Mouse (Mus musculus): ENCODE measurements around the gene Rflnb. TPM values are rescaled to one million over a fixed set of nuclear protein-coding genes. Genes with fewer than 3 reads are reported as not detected.
A peak's percentile ranks its signal among the peaks of the same experiment; 100 is the strongest.

Gene Rflnb
- 10 to 100 TPM; 61.0 to 75.2 TPM for total RNA-seq (2021)
- long read RNA-seq, experiment 1, transcript Rflnb-201 (3 exons, 3,512 nt) = major isoform, 44 of 71 reads
- long read RNA-seq, experiment 1, partial matches to known transcripts = 25 of 71 reads
- long read RNA-seq, experiment 1, other reads (novel, unspliced or antisense) = 2 of 71 reads
- long read RNA-seq, experiment 2, transcript Rflnb-201 (3 exons, 3,512 nt) = major isoform, 50 of 59 reads
- long read RNA-seq, experiment 2, partial matches to known transcripts = 1 of 59 reads
- long read RNA-seq, experiment 2, other reads (novel, unspliced or antisense) = 8 of 59 reads

DNA sequence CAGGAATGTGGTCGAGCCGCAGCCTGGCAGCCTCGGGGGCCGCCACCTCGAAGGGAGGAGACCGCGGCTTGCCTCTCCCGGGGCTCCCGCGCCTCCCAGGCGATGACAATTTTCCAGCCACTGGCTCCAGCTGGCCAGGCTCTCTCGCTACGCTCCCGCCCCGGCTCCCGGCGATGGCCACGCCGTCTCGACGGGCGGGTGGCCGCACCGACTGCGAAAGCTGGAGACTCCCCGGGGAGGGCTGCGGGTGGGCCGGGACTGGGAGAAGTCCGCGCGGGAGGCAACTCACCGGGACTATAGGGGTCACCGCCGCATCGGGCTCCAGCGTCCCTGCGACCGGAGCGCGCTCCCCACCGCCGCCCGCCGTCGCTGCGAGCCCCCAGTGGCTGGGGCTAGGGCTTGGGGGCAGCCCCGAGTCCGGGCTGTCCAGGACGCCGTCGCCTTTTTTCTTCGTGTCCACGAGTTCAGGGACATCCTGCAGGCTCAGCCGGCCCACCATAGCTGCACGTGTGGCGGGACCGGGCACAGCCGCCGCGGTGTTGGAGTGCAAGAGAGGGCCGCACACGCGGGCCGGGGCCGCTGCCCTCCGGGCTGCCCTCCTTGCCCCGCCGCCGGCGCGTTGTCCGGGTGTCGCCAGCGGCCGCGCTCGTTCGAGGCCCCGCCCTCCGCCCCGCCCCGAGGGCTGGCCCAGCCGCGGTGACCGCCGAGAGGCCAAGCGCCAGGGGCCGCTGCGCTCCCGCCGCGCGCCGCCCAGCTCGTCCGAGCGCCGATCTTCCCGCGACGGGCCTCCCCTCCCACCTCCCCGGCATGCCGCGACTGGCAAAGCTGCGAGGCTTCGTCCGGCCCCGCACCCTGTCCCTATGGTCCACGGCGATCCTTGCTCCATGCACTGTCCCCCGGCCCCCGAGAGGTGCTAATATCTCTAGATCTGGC, at the start of gene Rflnb:
Gene Rflnb (minus strand): TSS at position 644 of the 933 bp plus-strand sequence.
- DNase-seq = peak; percentile 97

GRCm38 (mm10) chr11:76077341-76077740, 49.8 kb upstream of the Rflnb start:
- peak; percentile 40 for DNase-seq

DNA sequence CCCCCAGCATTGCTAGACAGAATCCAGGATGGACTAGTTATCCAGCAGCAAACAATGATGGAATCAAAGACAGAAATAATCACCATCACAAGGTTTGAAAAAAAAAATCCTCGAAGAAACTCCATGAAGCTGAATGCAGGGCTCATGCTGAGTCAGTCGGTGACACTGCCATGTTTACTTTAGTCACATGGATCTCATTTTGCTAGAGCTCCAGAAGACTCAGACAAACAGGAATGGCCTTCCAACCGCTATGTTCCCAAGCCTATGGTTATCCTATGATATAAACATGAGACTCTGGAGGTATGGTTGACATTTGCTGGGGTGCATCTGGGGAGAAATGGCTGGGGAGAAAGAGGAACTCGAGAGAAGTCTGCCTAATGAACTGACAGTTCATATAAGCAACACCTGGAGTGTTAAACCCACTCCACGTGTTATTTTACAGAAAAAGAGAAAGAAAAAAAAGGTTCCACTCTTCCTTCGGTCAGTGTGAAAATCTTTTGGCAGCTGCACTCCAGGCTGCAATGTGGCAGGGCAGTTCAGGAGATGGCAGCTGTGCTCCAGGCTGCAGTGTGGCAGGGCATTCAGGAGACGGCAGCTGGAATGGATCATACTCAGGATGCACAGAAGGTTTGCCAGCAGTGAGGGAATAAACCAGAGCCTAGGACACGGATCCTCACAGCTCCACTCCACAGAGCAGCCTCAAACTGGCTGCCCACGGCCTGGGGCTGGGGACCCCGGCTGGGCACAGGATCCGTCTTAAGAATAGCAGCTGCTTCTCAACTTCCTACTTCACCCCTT, 46.9 kb upstream of the Rflnb start:
- no peak for DNase-seq

GRCm38 (mm10) chr11:76069816-76070215, 42.2 kb upstream of the Rflnb start:
- DNase-seq = no peak

DNA sequence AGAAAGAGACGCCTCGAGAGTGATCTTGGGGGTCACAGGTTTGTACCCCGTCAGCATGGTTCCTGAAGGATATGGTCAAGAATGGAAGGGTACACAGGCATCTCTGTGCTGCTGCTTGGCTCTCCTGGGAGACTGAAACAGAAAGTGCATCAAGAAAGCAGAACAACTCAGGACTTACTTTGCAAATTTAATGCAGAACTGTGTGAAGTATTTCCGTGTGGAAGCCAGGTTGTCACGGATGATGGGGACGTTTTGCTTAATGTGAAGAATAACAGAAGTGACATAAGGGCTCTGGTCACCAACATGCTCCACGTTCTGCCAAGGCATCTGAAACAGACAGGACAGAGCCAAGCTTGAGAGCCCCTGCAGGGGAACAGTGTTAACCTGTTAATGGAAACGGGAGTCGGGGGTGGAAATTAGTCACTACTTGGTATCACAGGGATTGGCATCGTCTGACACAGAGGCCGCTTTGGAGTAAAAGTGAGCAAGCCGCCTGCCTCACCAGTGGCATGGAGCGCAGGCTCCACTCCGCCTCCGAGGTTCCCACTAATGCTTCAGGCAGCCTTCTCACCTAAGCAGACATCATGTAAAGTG, 39.1 kb upstream of the Rflnb start:
- DNase-seq = no peak

- peak; percentile 46 for DNase-seq
These were observed 38.0 kb upstream of the Rflnb start for GRCm38 (mm10) chr11:76065521-76066095.

DNA sequence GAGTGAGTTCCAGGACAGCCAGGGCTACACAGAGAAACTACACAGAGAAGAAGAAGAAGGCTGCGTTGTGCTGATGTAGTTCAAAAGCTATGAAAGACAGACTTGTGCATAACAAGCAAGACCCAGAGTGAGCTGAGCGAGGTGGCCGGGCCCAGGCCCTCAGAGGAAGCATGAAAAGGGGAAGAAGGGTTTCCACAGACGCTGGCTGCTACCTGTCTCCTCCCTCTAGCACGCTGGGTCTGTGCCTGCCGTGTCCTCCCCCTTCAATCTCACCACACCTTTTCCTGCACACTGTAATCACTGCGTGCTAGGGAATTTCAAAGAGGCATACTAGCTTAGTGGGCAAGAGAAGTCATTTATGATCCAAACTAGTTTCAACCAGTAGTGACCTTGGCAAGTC, 36.8 kb upstream of the Rflnb start:
- DNase-seq = no peak

- no peak for DNase-seq
These were observed 33.3 kb upstream of the Rflnb start for GRCm38 (mm10) chr11:76060906-76061305.

- no peak for DNase-seq
These were observed 32.4 kb upstream of the Rflnb start for GRCm38 (mm10) chr11:76059971-76060370.

DNA sequence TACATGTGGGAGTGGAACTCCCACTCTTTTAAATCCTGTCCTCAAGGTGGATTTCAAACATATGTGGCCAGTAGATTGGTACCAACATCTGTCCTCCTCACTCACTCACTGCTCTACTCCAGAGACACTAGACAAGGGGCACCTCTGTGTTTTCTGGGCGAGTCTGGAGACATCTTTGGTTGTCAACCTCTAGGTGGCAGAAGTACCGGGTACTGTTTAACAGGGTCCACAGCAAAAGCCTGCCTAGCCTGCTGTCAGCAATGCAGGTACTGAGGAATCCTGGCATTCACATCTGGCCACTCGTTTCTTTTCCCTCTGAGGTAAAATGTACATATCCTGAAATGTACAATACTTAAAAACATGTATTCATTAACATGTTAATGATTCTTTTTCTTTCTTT, 28.9 kb upstream of the Rflnb start:
- no peak for DNase-seq

GRCm38 (mm10) chr11:76052496-76052895, 24.9 kb upstream of the Rflnb start:
- no peak for DNase-seq

DNA sequence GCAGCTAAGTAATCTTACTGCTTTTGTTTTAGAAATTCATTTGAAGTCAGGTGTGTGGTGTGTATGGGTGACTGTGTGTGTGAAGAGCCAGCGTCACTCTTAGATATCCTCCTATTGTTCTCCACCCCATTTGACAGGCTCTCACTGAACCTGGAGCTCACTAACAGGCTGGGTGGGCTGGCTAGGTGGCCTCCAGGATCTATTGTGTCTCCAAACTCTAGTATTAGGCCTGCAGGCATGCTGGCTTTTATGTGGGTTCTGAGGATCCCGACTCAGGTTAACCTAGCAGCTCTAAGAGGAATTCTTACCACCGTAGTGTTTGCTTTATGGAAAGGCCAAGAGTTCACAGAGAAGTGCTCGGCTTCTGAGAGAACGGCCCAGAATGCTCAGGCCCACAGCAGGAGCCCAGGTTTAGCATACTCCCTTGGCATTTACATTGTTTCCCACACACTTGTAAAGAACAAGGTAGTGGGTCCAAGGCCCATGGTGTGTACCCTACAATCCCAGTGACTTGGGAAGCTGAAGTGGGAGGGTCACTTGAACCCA, 23.5 kb upstream of the Rflnb start:
- DNase-seq = no peak

GRCm38 (mm10) chr11:76050509-76050908, 22.9 kb upstream of the Rflnb start:
- no peak for DNase-seq

DNA sequence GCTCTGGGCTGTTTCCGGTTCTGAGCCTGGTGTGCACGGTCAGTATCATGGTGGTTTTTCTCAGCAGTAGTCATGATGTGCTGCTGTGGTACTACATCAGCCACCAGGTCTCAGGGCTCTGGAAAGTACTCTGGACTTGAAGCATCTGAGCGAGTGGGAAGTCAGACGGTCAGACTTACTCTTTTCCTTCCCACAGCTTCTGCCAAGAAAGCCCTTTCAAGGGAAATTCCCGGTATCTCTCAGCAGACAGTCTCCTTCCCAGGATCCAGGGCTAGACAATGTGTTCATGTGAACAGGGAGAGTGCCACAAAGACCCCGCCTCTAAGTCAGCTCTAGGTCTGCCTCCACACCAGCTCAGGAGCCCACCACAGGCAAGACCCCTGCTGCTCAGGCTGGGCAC, 17.8 kb upstream of the Rflnb start:
- no peak for DNase-seq

- DNase-seq = no peak
These were observed 16.9 kb upstream of the Rflnb start for GRCm38 (mm10) chr11:76044468-76044867.

DNA sequence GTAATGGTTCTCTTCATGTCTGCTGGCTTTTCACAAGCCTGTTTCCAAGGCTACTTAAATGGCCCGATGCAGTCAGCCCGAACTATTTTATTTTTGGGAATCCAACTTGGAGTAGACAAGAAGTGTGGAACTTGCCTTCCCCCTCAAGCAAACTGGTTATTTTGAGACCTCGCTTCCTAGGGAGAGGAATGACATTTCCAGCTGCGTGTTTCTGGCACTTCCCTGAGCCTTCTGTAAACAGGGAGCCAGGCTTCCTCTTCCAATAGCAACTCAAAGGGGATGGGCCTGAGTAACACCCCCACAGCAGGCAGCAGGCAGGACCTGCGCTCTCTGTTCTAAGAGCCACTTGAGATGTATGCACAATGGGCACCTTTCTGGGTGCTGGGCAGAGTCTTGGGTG, 15.3 kb upstream of the Rflnb start:
- DNase-seq = peak; percentile 34

DNA sequence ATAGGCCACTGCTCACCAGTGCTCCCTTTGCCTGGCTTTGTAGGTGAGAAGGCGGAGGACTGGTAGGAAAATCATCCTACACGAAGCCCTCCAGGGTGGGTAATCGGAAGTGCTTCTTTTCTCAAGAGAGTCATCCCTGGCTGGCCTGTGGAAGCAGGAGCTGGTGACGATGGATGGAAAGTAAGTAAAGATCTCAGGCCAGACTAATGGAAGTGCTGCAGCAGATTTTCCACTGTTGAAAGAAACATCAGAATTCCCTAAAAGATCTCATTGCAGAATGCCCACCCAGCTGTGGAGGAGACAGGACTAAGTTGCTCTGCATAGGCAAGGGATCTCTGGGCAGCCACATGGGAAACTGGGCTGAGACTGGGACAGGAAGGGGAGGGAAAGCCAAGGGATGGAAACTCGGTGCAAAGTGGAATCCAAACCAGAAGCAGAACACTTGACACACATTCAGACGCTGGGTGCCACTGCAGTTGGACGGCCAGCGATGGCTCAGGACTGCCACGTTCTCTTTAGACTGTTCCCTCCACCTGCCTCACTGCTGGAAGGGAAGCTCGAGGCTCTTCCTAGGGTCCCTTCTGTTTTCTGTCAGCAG, 14.6 kb upstream of the Rflnb start:
- DNase-seq = no peak

- no peak for DNase-seq
These were observed 13.3 kb upstream of the Rflnb start for GRCm38 (mm10) chr11:76040761-76041376.

GRCm38 (mm10) chr11:76040106-76040505, 12.5 kb upstream of the Rflnb start:
- DNase-seq = no peak

GRCm38 (mm10) chr11:76039271-76040053, 11.9 kb upstream of the Rflnb start:
- DNase-seq = no peak

All from adrenal gland, postnatal 10 days (tissue).